Mouse (Mus musculus): Measurements from ENCODE around the gene Wnk2.

The Wnk2 gene

DNA sequence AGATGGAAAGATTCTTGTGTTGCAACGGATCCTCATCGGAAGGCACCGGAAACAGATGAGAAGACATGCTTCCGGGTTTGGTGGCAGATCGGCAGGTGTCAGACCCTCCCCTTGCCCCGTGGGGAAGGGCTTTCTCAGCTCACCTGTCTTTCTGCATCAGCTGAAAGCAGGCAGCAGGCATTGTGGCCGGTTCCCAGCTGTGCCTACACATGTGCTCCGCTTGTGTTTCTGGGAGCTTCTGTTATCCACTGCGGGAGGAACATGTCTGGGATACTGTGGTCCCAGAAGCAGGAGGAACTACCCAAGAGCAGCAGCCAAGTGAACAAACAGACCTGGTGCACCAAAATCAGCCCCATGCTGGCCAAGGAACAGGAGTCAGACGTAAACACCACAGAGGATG, 27.7 kb upstream of the Wnk2 start:
- no peak for DNase-seq

GRCm38 (mm10) chr13:49172971-49173596, 25.3 kb upstream of the Wnk2 start:
- DNase-seq, result peak; percentile 81

- no peak for DNase-seq
Observed at GRCm38 (mm10) chr13:49172335-49172734, 24.5 kb upstream of the Wnk2 start.

- no peak for DNase-seq
Observed at GRCm38 (mm10) chr13:49171729-49172128, 23.9 kb upstream of the Wnk2 start.

DNA sequence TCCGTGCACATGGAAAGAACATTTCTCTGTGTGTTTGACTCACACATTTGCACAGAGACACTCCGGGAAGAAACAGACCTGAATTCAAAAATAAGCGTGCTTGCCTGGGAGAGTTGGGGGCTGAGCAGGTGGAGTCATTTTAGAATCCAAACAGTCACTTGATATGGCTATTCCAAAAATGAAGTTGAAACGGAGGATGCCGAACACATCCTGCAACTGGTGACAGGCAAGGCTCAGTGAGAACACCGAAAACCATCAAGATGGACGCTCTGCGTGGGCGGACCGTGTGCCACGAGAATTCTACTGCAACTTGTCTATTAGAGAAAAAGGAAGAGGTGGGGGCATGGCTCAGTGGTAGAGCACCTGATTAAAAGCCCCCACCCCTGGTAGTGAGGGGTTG, 22.8 kb upstream of the Wnk2 start:
- no peak for DNase-seq

GRCm38 (mm10) chr13:49169448-49170207, 21.8 kb upstream of the Wnk2 start:
- peak; percentile 78 for DNase-seq

GRCm38 (mm10) chr13:49167081-49167480, 19.3 kb upstream of the Wnk2 start:
- no peak for DNase-seq

DNA sequence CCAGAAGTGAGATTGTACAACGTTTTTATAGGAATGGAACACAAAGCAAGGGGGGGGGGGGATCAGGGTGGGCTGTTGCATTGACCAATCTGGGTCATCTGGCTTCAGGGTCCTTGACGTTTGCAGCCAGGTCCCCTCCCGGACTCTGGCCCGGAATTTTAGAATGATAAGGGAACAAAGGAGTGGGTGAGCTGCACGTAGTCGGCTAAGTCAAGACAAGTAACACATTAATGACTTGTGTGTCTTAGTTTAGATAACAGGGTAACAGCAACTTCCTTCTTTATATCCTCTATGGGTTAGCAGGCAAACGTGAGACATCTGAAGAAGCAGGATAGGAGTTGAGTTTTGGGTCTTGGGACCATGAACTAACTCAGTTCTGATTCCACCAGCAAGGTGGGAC, 15.8 kb upstream of the Wnk2 start:
- no peak for DNase-seq

- DNase-seq, result no peak
Observed at GRCm38 (mm10) chr13:49162722-49163121, 14.9 kb upstream of the Wnk2 start.

DNA sequence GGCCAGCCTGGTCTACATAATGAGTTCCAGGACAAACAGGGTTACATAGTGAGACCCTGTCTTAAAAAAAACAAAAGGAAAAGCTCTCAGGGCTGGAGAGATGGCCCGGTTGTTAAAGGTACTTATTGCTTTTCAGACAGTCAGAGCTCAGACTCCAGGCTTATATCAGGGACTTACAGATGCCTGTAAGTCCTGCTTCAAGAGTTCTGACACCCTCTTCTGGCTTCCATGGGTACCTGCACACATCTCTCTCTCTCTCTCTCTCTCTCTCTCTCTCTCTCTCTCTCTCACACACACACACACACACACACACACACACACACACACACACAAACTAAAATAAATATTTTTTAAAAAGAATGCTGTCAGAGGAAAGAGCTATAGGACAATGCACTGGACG, 13.4 kb upstream of the Wnk2 start:
- no peak for DNase-seq

DNA sequence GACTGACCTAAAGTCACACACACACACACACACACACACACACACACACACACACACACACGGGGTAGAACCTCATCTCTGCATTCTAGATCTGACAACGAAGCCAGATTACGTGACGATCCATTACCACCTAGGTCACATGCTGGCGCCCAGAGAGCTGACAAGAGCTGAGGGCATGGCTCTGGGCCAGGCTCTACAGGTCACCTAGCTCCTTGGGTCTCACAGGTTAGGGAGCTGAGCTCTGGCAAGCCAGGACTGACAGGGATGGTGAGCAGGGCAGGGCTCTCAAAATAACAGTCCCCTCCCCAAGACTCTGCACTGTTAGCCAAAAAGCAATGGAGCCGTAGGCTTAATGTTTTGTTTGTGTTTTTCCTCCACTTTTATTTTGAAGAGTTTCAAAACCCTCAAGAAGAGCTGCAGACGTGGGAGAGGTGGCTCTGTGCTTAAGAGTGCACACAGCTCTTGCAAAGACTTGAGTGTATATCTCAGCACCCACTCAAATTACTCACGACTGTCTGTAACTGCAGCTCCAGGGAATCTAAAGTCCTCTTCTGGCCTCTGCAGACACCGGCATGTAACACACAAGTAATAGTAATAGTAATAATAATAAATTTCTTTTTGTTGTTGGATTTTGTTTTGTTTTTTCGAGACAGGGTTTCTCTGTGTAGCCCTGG, 10.4 kb upstream of the Wnk2 start:
- no peak for DNase-seq

GRCm38 (mm10) chr13:49156645-49157044, 8.8 kb upstream of the Wnk2 start:
- no peak for DNase-seq

DNA sequence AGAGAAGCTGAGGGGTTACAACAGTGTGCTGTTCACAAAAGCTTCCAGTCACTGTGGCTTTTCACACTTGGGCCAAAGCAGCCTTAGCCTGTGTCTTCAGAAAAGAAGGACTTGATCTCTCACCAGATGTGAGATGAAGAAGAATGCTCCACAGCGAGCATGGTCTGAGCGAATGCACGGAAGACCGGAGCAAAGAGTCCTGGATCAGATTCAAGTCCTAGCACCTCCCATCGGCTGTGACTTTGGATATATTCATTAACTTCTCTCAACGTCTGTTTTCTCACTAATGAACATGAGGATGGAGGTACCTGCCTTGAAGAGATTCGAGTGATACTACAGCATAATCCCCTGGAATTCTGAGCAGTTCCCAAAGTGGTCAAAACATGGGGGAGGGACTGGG, 6.8 kb upstream of the Wnk2 start:
- no peak for DNase-seq

- DNase-seq, result no peak
Observed at GRCm38 (mm10) chr13:49154028-49154427, 6.2 kb upstream of the Wnk2 start.

- no peak for DNase-seq
Observed at GRCm38 (mm10) chr13:49148687-49149086, 873 bp upstream of the Wnk2 start.

- DNase-seq, result peak; percentile 30
Observed at GRCm38 (mm10) chr13:49147007-49147857, 582 bp downstream of the Wnk2 start.

DNA sequence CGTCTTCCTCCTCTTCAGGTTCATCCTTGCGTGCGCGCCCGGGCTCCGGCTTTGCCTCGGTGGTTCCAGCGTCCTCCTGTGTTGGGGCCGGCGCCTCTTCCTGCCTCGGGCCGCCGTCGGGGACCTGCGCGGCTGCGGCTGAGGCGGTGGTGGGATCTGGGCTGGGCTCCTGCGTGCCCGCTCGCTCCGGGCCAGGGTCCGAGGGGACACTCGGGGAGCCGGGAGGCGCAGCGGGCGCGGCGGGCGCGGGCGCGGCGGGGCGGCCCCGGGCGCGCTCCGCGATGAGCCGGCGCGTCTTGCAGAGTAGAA, 1.2 kb downstream of the Wnk2 start:
- no peak for DNase-seq

- DNase-seq, result no peak
Observed at GRCm38 (mm10) chr13:49146040-49146697, 1.6 kb downstream of the Wnk2 start.

- no peak for DNase-seq
Observed at GRCm38 (mm10) chr13:49145396-49145795, 2.4 kb downstream of the Wnk2 start.

GRCm38 (mm10) chr13:49144451-49144850, 3.4 kb downstream of the Wnk2 start:
- no peak for DNase-seq

GRCm38 (mm10) chr13:49143323-49143722, 4.5 kb downstream of the Wnk2 start:
- no peak for DNase-seq

GRCm38 (mm10) chr13:49142396-49142795, 5.4 kb downstream of the Wnk2 start:
- no peak for DNase-seq

GRCm38 (mm10) chr13:49140567-49140966, 7.2 kb downstream of the Wnk2 start:
- DNase-seq, result no peak

Data from thymus, postnatal 25 days (tissue).